Mouse (Mus musculus): ENCODE measurements around the gene Sv2c.

Sv2c gene

GRCm38 (mm10) chr13:95941861-95942260 is 190.5 kb downstream of the Sv2c start:
- no peak for DNase-seq

- no peak for DNase-seq
Measured at GRCm38 (mm10) chr13:95940811-95941210, 191.6 kb downstream of the Sv2c start.

GRCm38 (mm10) chr13:95924201-95924621 is 208.2 kb downstream of the Sv2c start:
- no peak for DNase-seq

- DNase-seq, result no peak
Measured at GRCm38 (mm10) chr13:95922626-95923025, 209.8 kb downstream of the Sv2c start.

- DNase-seq, result no peak
Measured at GRCm38 (mm10) chr13:95918624-95919284, 213.6 kb downstream of the Sv2c start.

- no peak for DNase-seq
Measured at GRCm38 (mm10) chr13:95913046-95913406, 219.4 kb downstream of the Sv2c start.

- no peak for DNase-seq
Measured at GRCm38 (mm10) chr13:95912157-95913045, 220.0 kb downstream of the Sv2c start.

- no peak for DNase-seq
Measured at GRCm38 (mm10) chr13:95910270-95910669, 222.1 kb downstream of the Sv2c start.

- no peak for DNase-seq
Measured at GRCm38 (mm10) chr13:95909244-95909643, 223.1 kb downstream of the Sv2c start.
